Mouse (Mus musculus) forebrain, embryonic 16.5 days (tissue): ENCODE measurements around the gene Olfr263. TPM values are rescaled to one million over a fixed set of nuclear protein-coding genes. Genes with fewer than 3 reads are reported as not detected.

Source experiments
- ATAC-seq: fragments of 200-750 bp; cut with Nextera tagmentation; 2 replicates; pipeline ENCODE4 v1.8.0; 2017; ENCODE audit warnings: mild to moderate bottlenecking, moderate library complexity
- H3K27ac ChIP-seq: fragments of 300-500 bp; sonication (generic); 2 replicates; pipeline ENCODE4 v1.5.1; 2014; ENCODE audit warnings: low read length, control low read depth
- H3K27me3 ChIP-seq: fragments of 300-500 bp; sonication (generic); replicated peaks from 2 replicates; pipeline ENCODE4 v1.6.1; 2014; ENCODE audit warnings: low read length; ENCODE audit not compliant: control insufficient read depth, insufficient read depth
- H3K36me3 ChIP-seq: fragments of 300-500 bp; sonication (generic); 2 replicates; pipeline ENCODE4 v1.6.1; 2014; ENCODE audit not compliant: control insufficient read depth, insufficient read depth
- H3K4me1 ChIP-seq: fragments of 300-500 bp; sonication (generic); replicated peaks from 2 replicates; pipeline ENCODE4 v1.6.1; 2014; ENCODE audit warnings: low read length; ENCODE audit not compliant: control insufficient read depth, insufficient read depth
- H3K4me2 ChIP-seq: fragments of 300-500 bp; sonication (generic); 2 replicates; pipeline ENCODE4 v1.6.1; 2014; ENCODE audit warnings: mild to moderate bottlenecking, low read length, control low read depth
- H3K4me3 ChIP-seq: fragments of 300-500 bp; sonication (generic); replicated peaks from 2 replicates; pipeline ENCODE4 v1.5.1; 2014; ENCODE audit warnings: mild to moderate bottlenecking, low read length, control low read depth
- H3K9ac ChIP-seq: fragments of 300-500 bp; sonication (generic); replicated peaks from 2 replicates; pipeline ENCODE4 v1.6.1; 2014; ENCODE audit warnings: low read depth, low read length, control low read depth
- H3K9me3 ChIP-seq: fragments of 300-500 bp; sonication (generic); 2 replicates; pipeline ENCODE4 v1.6.1; 2016; ENCODE audit warnings: low read length; ENCODE audit not compliant: control insufficient read depth
- WGBS: fragments of 180-500 bp; shearing (Covaris S2); extraction: QIAGEN DNeasy Blood & Tissue Kit; methylation state at CpG from one replicate; pipeline ENCODE4 v1.1.7; 2014; 5-methylcytosine and 5-hydroxymethylcytosine counted together
- polyA plus RNA-seq: library from polyadenylated mRNA; unstranded; fragments of >200 nt; fragmentation: Nextera tagmentation; extraction: Ambion mirVana; gene quantifications from 2 replicates; pipeline ENCODE4 v1.2.1, GENCODE M21; 2015

Olfr263 gene
- polyA plus RNA-seq, 1 experiment from 2014 or later = not detected

GRCm38 (mm10) chr13:21168371-21169011 lies 39.1 kb downstream of the Olfr263 start:
- Histone ChIP-seq H3K4me1 (peaks cover 20% of the 10 kb centered on the region), H3K36me3 (no peaks in the 10 kb centered on the region), H3K9me3 (no peaks in the 10 kb centered on the region), H3K9ac (peak overlapping the region; percentile 39), H3K27ac (no peak overlapping the region), H3K27me3 (no peaks in the 10 kb centered on the region), H3K4me2 (peak overlapping the region; percentile 72), H3K4me3 (peak overlapping the region; percentile 48)
- under 1% methylated on average over 16 of the region's 16 CpGs for WGBS
- no peak for ATAC-seq

GRCm38 (mm10) chr13:21169121-21169656 lies 39.8 kb downstream of the Olfr263 start:
- 3% methylated on average over 14 of the region's 14 CpGs for WGBS
- H3K9me3 ChIP-seq = no peaks in the 10 kb centered on the region
- peak overlapping the region; percentile 72 for H3K4me2 ChIP-seq
- H3K4me3 ChIP-seq = peak overlapping the region; percentile 48
- ATAC-seq = no peak
- no peak overlapping the region for H3K27ac ChIP-seq
- H3K9ac ChIP-seq = 0 out of 2 replicates have a peak overlapping the region, but pooled peaks have one; percentile 18
- H3K36me3 ChIP-seq = no peaks in the 10 kb centered on the region
- H3K27me3 ChIP-seq = no peaks in the 10 kb centered on the region
- H3K4me1 ChIP-seq = peaks cover 20% of the 10 kb centered on the region

- under 1% methylated on average over 39 of the region's 39 CpGs for WGBS
- Histone ChIP-seq H3K36me3 (no peaks in the 10 kb centered on the region), H3K9me3 (no peaks in the 10 kb centered on the region), H3K4me1 (peaks cover 20% of the 10 kb centered on the region), H3K27ac (peak overlapping the region; percentile 83), H3K4me3 (peak overlapping the region; percentile 48), H3K4me2 (peak overlapping the region; percentile 72), H3K27me3 (no peaks in the 10 kb centered on the region), H3K9ac (peak overlapping the region; percentile 50)
- peak; percentile 84 for ATAC-seq
These were observed 40.4 kb downstream of the Olfr263 start for GRCm38 (mm10) chr13:21169657-21170430.

GRCm38 (mm10) chr13:21170431-21171155 lies 41.2 kb downstream of the Olfr263 start:
- Histone ChIP-seq H3K4me1 (peaks cover 20% of the 10 kb centered on the region), H3K36me3 (no peaks in the 10 kb centered on the region), H3K9me3 (no peaks in the 10 kb centered on the region), H3K4me3 (peak overlapping the region; percentile 48), H3K4me2 (peak overlapping the region; percentile 72), H3K27ac (no peak overlapping the region), H3K27me3 (no peaks in the 10 kb centered on the region), H3K9ac (no peak overlapping the region)
- ATAC-seq = no peak
- 44% methylated on average over 17 of the region's 17 CpGs for WGBS

GRCm38 (mm10) chr13:21171156-21171530 lies 41.7 kb downstream of the Olfr263 start:
- Histone ChIP-seq H3K4me3 (peak overlapping the region; percentile 45), H3K36me3 (no peaks in the 10 kb centered on the region), H3K9me3 (no peaks in the 10 kb centered on the region), H3K4me1 (peaks cover 20% of the 10 kb centered on the region), H3K27me3 (no peaks in the 10 kb centered on the region), H3K27ac (no peak overlapping the region), H3K9ac (no peak overlapping the region; the same call in 1 of the 2 replicates), H3K4me2 (peak overlapping the region; percentile 68)
- WGBS = 4% methylated on average over 15 of the region's 15 CpGs
- ATAC-seq = no peak

- Histone ChIP-seq H3K4me3 (peak overlapping the region; percentile 45), H3K27me3 (no peaks in the 10 kb centered on the region), H3K36me3 (no peaks in the 10 kb centered on the region), H3K9me3 (no peaks in the 10 kb centered on the region), H3K4me2 (peak overlapping the region; percentile 68), H3K4me1 (peaks cover 20% of the 10 kb centered on the region), H3K9ac (peak overlapping the region; percentile 36), H3K27ac (no peak overlapping the region)
- under 1% methylated on average over 12 of the region's 12 CpGs for WGBS
- ATAC-seq = peak; percentile 23; the same call in 1 of the 2 replicates
These were observed 42.2 kb downstream of the Olfr263 start for GRCm38 (mm10) chr13:21171600-21172150.

- Histone ChIP-seq H3K9me3 (no peaks in the 10 kb centered on the region), H3K27me3 (no peaks in the 10 kb centered on the region), H3K27ac (no peak overlapping the region), H3K4me1 (peaks cover 20% of the 10 kb centered on the region), H3K36me3 (no peaks in the 10 kb centered on the region), H3K4me2 (peak overlapping the region; percentile 57), H3K4me3 (peak overlapping the region; percentile 49), H3K9ac (no peak overlapping the region)
- ATAC-seq = peak; percentile 46
- WGBS = under 1% methylated on average over 16 of the region's 16 CpGs
These were observed 43.0 kb downstream of the Olfr263 start for GRCm38 (mm10) chr13:21172241-21173027.

- Histone ChIP-seq H3K36me3 (no peaks in the 10 kb centered on the region), H3K9ac (peak overlapping the region; percentile 47), H3K4me2 (peak overlapping the region; percentile 57), H3K27me3 (no peaks in the 10 kb centered on the region), H3K27ac (no peak overlapping the region), H3K9me3 (no peaks in the 10 kb centered on the region), H3K4me1 (peaks cover 20% of the 10 kb centered on the region), H3K4me3 (peak overlapping the region; percentile 49)
- WGBS = under 1% methylated on average over 11 of the region's 11 CpGs
- ATAC-seq = no peak
These were observed 43.6 kb downstream of the Olfr263 start for GRCm38 (mm10) chr13:21173072-21173471.
